Mouse (Mus musculus): ENCODE measurements around the gene Tcaf1. TPM values are rescaled to one million over a fixed set of nuclear protein-coding genes. Genes with fewer than 3 reads are reported as not detected.

The Tcaf1 gene
- polyA plus RNA-seq, 1 experiment: 119 TPM

Other genes with a start within 250 kb of the Tcaf1 start
- not detected in 2 replicates for gene Olfr458, start 244.9 kb downstream of the Tcaf1 start, polyA plus RNA-seq (2012; rRNA removed)
- not detected in 2 replicates for gene Olfr457, start 233.8 kb downstream of the Tcaf1 start, polyA plus RNA-seq (2012; rRNA removed)
- not detected in 2 replicates for gene Olfr456, start 222.9 kb downstream of the Tcaf1 start, polyA plus RNA-seq (2012; rRNA removed)
- not detected in 2 replicates for gene Olfr455, start 162.5 kb downstream of the Tcaf1 start, polyA plus RNA-seq (2012; rRNA removed)
- not detected in 2 replicates for gene Tcaf3, start 112.4 kb downstream of the Tcaf1 start, polyA plus RNA-seq (2012; rRNA removed)
- 0.62 and 0.63 TPM in 2 replicates for gene Tcaf2, start 64.8 kb downstream of the Tcaf1 start, polyA plus RNA-seq (2012; rRNA removed)
- not detected in 2 replicates for gene Olfr453, start 29.3 kb upstream of the Tcaf1 start, polyA plus RNA-seq (2012; rRNA removed)
- not detected in 2 replicates for gene Olfr38, start 46.3 kb upstream of the Tcaf1 start, polyA plus RNA-seq (2012; rRNA removed)
- gene Olfr452, start 75.0 kb upstream of the Tcaf1 start, polyA plus RNA-seq (2012; rRNA removed): not detected in 2 replicates
- not detected in 2 replicates for gene Olfr450, start 101.9 kb upstream of the Tcaf1 start, polyA plus RNA-seq (2012; rRNA removed)
- 0.13 TPM in 1 of 2 replicates, not detected in the other for gene Olfr449, start 124.3 kb upstream of the Tcaf1 start, polyA plus RNA-seq (2012; rRNA removed)
- not detected in 2 replicates for gene Olfr448, start 180.4 kb upstream of the Tcaf1 start, polyA plus RNA-seq (2012; rRNA removed)
- not detected in 2 replicates for gene Olfr447, start 198.8 kb upstream of the Tcaf1 start, polyA plus RNA-seq (2012; rRNA removed)
- not detected in 2 replicates for gene Olfr446, start 211.3 kb upstream of the Tcaf1 start, polyA plus RNA-seq (2012; rRNA removed)
- gene Olfr444, start 239.0 kb upstream of the Tcaf1 start, polyA plus RNA-seq (2012; rRNA removed): not detected in 2 replicates

Measured in frontal cortex, adult 2 months (tissue).